Mouse (Mus musculus): ENCODE measurements around the gene Saysd1. TPM values are rescaled to one million over a fixed set of nuclear protein-coding genes. Genes with fewer than 3 reads are reported as not detected.

Gene Saysd1
- total RNA-seq (2023), result 1 to 10 TPM; 3.7 to 8.4 TPM

DNA sequence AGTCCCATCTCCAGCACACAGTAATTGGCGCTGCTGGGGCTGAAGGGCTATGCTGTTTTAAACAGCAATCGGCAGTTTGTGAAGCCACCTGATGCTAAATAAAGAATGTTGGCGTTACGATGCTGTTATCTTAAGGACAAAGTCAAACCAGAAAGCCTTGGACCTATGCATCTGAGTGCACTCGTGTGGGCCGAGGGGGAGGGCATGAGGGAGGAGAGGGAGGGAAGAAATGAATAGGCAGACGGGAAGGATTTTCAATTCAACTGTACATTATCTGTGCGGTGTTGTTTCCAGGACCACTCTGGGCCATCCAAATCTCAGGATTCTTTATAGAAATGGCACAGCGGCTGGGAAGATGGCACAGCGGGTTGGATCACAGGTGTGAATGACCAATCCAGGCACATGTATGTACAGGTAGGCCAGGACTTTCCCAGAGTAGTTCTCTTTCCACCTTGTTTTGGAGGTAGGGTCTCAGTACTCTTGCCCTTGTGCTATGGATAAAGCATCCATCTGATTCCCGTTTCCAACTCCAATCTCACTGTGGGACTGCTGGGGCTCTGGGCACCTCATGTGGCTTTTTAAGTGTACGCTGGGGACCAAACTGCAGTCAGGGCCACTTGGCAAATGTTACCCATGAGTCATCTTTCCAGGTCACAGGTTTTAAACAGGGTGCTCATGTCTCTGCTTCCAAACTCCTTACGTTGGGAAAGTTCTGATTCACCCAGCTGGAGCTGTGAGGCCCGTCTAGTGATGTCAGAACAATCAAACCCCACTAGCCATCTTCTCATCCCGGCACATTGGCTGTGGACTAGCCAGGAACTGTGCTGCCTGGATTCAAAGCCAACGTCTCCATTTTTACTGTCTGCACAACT lies at the start of gene Saysd1:
Gene Saysd1 (minus strand): TSS at position 51 of the 872 bp plus-strand sequence.

GRCm38 (mm10) chr14:20181466-20181921 lies 43.2 kb upstream of the Saysd1 start, which contains the start of gene Kcnk5:
TSS of gene Kcnk5 (minus strand) at chr14:20181809.

Other genes with a start within 250 kb of the Saysd1 start
- gene Gng2, start 160.9 kb downstream of the Saysd1 start, total RNA-seq (2023), result 100 to 1,000 TPM; 102 to 127 TPM
- 10 to 100 TPM; 22.9 to 23.6 TPM for gene Kcnk5, start 43.3 kb upstream of the Saysd1 start, total RNA-seq (2023)
- not detected for gene Kcnk16, start 130.7 kb upstream of the Saysd1 start, total RNA-seq (2023)
- gene Nudt13, start 156.2 kb upstream of the Saysd1 start, total RNA-seq (2023), result 10 to 100 TPM; 23.9 to 28.9 TPM
- 10 to 100 TPM; 53.1 to 53.9 TPM for gene Ecd, start 209.6 kb upstream of the Saysd1 start, total RNA-seq (2023)
- gene Fam149b, start 209.6 kb upstream of the Saysd1 start, total RNA-seq (2023), result 10 to 100 TPM; 33.6 to 50.8 TPM